In genomic region chr9:58841655-58842054, GRCm38 (mm10) we compare ENCODE assay signal across 9 mouse cellular contexts. TPM values are rescaled to one million over a fixed set of nuclear protein-coding genes. Genes with fewer than 3 reads are reported as not detected.
A peak's percentile ranks its signal among the peaks of the same experiment; 100 is the strongest.
DNase-seq lines count a peak whose midpoint lies in the region; ATAC-seq lines count a peak whose summit lies in the region.
"Had no signal": no experiment of that assay in that cellular context is flagged by ENCODE, and none has a peak within 500 bp of the region (broad histone marks: within the 10 kb centered on the region; RNA-seq: fewer than 3 reads in every experiment).

No protein-coding gene starts in this region.

- H3K36me3 ChIP-seq in heart, embryonic 11.5 days (ENCODE audit: control insufficient read depth, insufficient read depth, low read length): no peaks in the 10 kb centered on the region; the same call in 1 of the 2 replicates
- no peaks in the 10 kb centered on the region; the same call in 1 of the 2 replicates for H3K36me3 ChIP-seq in midbrain, embryonic 15.5 days (replicated peaks)

- no peak for ATAC-seq in heart, embryonic 11.5 days (replicated peaks; ENCODE audit: insufficient number of reproducible peaks, low FRiP score, low TSS enrichment)
- ATAC-seq in monocyte, adult 5-6 weeks (replicated peaks; ENCODE audit: insufficient number of reproducible peaks, low FRiP score, low TSS enrichment, poor library complexity, severe bottlenecking): no peak
- no peak for ATAC-seq in midbrain, embryonic 15.5 days (replicated peaks)

- WGBS in heart, embryonic 11.5 days (ENCODE audit: insufficient replicate concordance): 24% methylated on average over 6 of the region's 6 CpGs
- WGBS in midbrain, embryonic 15.5 days: 33% methylated on average over 6 of the region's 6 CpGs

- H3K27ac ChIP-seq in heart, embryonic 11.5 days (ENCODE audit: low read depth, low read length): no peak overlapping the region
- no peak overlapping the region for H3K27ac ChIP-seq in midbrain, embryonic 15.5 days
- H3K27ac ChIP-seq: hindbrain, embryonic 15.5 days had no signal

- no peaks in the 10 kb centered on the region for H3K9me3 ChIP-seq in heart, embryonic 11.5 days (replicated peaks; ENCODE audit: control insufficient read depth, low read length)
- H3K9me3 ChIP-seq in midbrain, embryonic 15.5 days: no peaks in the 10 kb centered on the region
- H3K9me3 ChIP-seq: hindbrain, embryonic 15.5 days had no signal

- H3K27me3 ChIP-seq in heart, embryonic 11.5 days (ENCODE audit: control insufficient read depth, insufficient read depth, low read length): no peaks in the 10 kb centered on the region
- no peaks in the 10 kb centered on the region for H3K27me3 ChIP-seq in midbrain, embryonic 15.5 days (replicated peaks)
- H3K27me3 ChIP-seq: hindbrain, embryonic 15.5 days had no signal

- H3K9ac ChIP-seq in heart, embryonic 11.5 days (ENCODE audit: low read depth, low read length): no peak overlapping the region
- no peak overlapping the region for H3K9ac ChIP-seq in midbrain, embryonic 15.5 days
- H3K9ac ChIP-seq: hindbrain, embryonic 15.5 days had no signal

- intact Hi-C loops in heart, postnatal 14 days (cut with DNase I): no loop called here

- H3K4me2 ChIP-seq in heart, embryonic 11.5 days: no peak overlapping the region
- no peak overlapping the region for H3K4me2 ChIP-seq in midbrain, embryonic 15.5 days
- H3K4me2 ChIP-seq: hindbrain, embryonic 15.5 days had no signal

- DNase-seq in heart, postnatal 14 days: peak; percentile 55 to 71
- peak; percentile 48 for DNase-seq in 416B (ENCODE audit: low read depth)
- DNase-seq in adrenal gland, adult 2 months: peak; percentile 62
- DNase-seq in forelimb bud, embryonic 11.5 days (ENCODE audit: low read depth, low spot score): peak; percentile 86
- DNase-seq in lung, postnatal 10 days: peak; percentile 67

- H3K4me1 ChIP-seq in heart, embryonic 11.5 days (ENCODE audit: control insufficient read depth, insufficient read depth, low read length): peaks cover 40% of the 10 kb centered on the region
- H3K4me1 ChIP-seq in midbrain, embryonic 15.5 days: no peaks in the 10 kb centered on the region

- no peak overlapping the region for H3K4me3 ChIP-seq in heart, embryonic 11.5 days (ENCODE audit: low read depth, low read length)
- H3K4me3 ChIP-seq in midbrain, embryonic 15.5 days: no peak overlapping the region
- H3K4me3 ChIP-seq: hindbrain, embryonic 15.5 days had no signal

RNA-seq across cellular contexts. Expression of gene Hcn4, which starts 18.4 kb away (rescaled TPM):
- 1 to 10 TPM; 4.6 to 6.9 TPM for total RNA-seq in heart, postnatal 14 days (2021)
- 3.0 and 3.2 TPM in 2 replicates for polyA plus RNA-seq in heart, embryonic 11.5 days (2014; fragmentation: Nextera tagmentation; extraction: Ambion mirVana)
- 1 to 10 TPM in 1 of 2 experiments, under 1 TPM in 1; 0.63 to 1.5 TPM for total RNA-seq in adrenal gland, adult 2 months (2021)
- polyA plus RNA-seq in adrenal gland, adult 2 months (2012; rRNA removed): 1.6 and 2.2 TPM in 2 replicates
- total RNA-seq in monocyte, adult 5-6 weeks (2017): not detected in 3 replicates
- polyA plus RNA-seq in midbrain, embryonic 15.5 days (2015; fragmentation: Nextera tagmentation; extraction: Ambion mirVana): 4.7 and 5.1 TPM in 2 replicates
